Mouse (Mus musculus) forebrain, embryonic 12.5 days (tissue): ENCODE measurements around the gene Xpr1. TPM values are rescaled to one million over a fixed set of nuclear protein-coding genes. Genes with fewer than 3 reads are reported as not detected.
A peak's percentile ranks its signal among the peaks of the same experiment; 100 is the strongest.

Experiments
- ATAC-seq: fragments of 200-750 bp; cut with Nextera tagmentation; 2 replicates; pipeline ENCODE4 v1.8.0; 2017; ENCODE audit warnings: moderate TSS enrichment; ENCODE audit not compliant: low FRiP score
- H3K27ac ChIP-seq: fragments of 300-500 bp; sonication (generic); 2 replicates; pipeline ENCODE4 v1.5.1; 2016; ENCODE audit warnings: mild to moderate bottlenecking
- H3K27me3 ChIP-seq: fragments of 300-500 bp; sonication (generic); 2 replicates; pipeline ENCODE4 v1.6.1; 2016; ENCODE audit warnings: mild to moderate bottlenecking
- H3K36me3 ChIP-seq: fragments of 300-500 bp; sonication (generic); replicated peaks from 2 replicates; pipeline ENCODE4 v1.6.1; 2016; ENCODE audit warnings: mild to moderate bottlenecking
- H3K4me1 ChIP-seq: fragments of 300-500 bp; sonication (generic); 2 replicates; pipeline ENCODE4 v1.6.1; 2016
- H3K4me2 ChIP-seq: fragments of 300-500 bp; sonication (generic); 2 replicates; pipeline ENCODE4 v1.6.1; 2016; ENCODE audit warnings: mild to moderate bottlenecking, moderate library complexity
- H3K4me3 ChIP-seq: fragments of 300-500 bp; sonication (generic); replicated peaks from 2 replicates; pipeline ENCODE4 v1.5.1; 2016; ENCODE audit warnings: mild to moderate bottlenecking
- H3K9ac ChIP-seq: fragments of 300-500 bp; sonication (generic); 2 replicates; pipeline ENCODE4 v1.6.1; 2016; ENCODE audit warnings: mild to moderate bottlenecking
- H3K9me3 ChIP-seq: fragments of 300-500 bp; sonication (generic); 2 replicates; pipeline ENCODE4 v1.6.1; 2016
- WGBS: fragments of 180-500 bp; shearing (Covaris S2); methylation state at CpG from one replicate; pipeline ENCODE4 v1.1.7; 2016; 5-methylcytosine and 5-hydroxymethylcytosine counted together
- microRNA-seq: library from miRNA; unstranded; fragments of <30 nt; microRNA quantifications from one replicate; pipeline ENCODE4, GENCODE M21; 2017
- polyA plus RNA-seq: library from polyadenylated mRNA; unstranded; fragments of >200 nt; fragmentation: Nextera tagmentation; extraction: Ambion mirVana; gene quantifications from 2 replicates; pipeline ENCODE4 v1.2.1, GENCODE M21; 2016

Gene Xpr1
- polyA plus RNA-seq, 1 experiment from 2014 or later, result 32.7 TPM

GRCm38 (mm10) chr1:155233378-155233777, 183.8 kb downstream of the Xpr1 start:
- H3K9ac ChIP-seq, result peak overlapping the region; percentile 34; the same call in 1 of the 2 replicates
- 87% methylated on average over 9 of the region's 9 CpGs for WGBS

GRCm38 (mm10) chr1:155232786-155233185, 184.4 kb downstream of the Xpr1 start:
- WGBS, result 68% methylated on average over 6 of the region's 6 CpGs
- H3K27ac ChIP-seq, result peak overlapping the region; percentile 94
- peak overlapping the region; percentile 7; the same call in 1 of the 2 replicates for H3K9ac ChIP-seq

More at GRCm38 (mm10) chr1:155233378-155233777, 183.8 kb downstream of the Xpr1 start:
- no peak for ATAC-seq
- peak overlapping the region; percentile 94 for H3K27ac ChIP-seq
- no peak overlapping the region for H3K4me3 ChIP-seq
- H3K9me3 ChIP-seq, result no peaks in the 10 kb centered on the region
- H3K4me1 ChIP-seq, result peaks cover 84% of the 10 kb centered on the region
- H3K27me3 ChIP-seq, result no peaks in the 10 kb centered on the region
- no peak overlapping the region for H3K4me2 ChIP-seq
- H3K36me3 ChIP-seq, result no peaks in the 10 kb centered on the region

GRCm38 (mm10) chr1:155232385-155232784, 184.8 kb downstream of the Xpr1 start:
- Histone ChIP-seq H3K4me2 (no peak overlapping the region), H3K4me1 (peaks cover 88% of the 10 kb centered on the region), H3K36me3 (no peaks in the 10 kb centered on the region), H3K9me3 (no peaks in the 10 kb centered on the region), H3K27ac (peak overlapping the region; percentile 94), H3K27me3 (no peaks in the 10 kb centered on the region), H3K4me3 (no peak overlapping the region), H3K9ac (peak overlapping the region; percentile 7; the same call in 1 of the 2 replicates)
- ATAC-seq, result no peak
- 47% methylated on average over 12 of the region's 12 CpGs for WGBS

More at GRCm38 (mm10) chr1:155232786-155233185, 184.4 kb downstream of the Xpr1 start:
- Histone ChIP-seq H3K4me2 (no peak overlapping the region), H3K27me3 (no peaks in the 10 kb centered on the region), H3K9me3 (no peaks in the 10 kb centered on the region), H3K4me1 (peaks cover 89% of the 10 kb centered on the region), H3K36me3 (no peaks in the 10 kb centered on the region), H3K4me3 (no peak overlapping the region)
- ATAC-seq, result no peak

DNA sequence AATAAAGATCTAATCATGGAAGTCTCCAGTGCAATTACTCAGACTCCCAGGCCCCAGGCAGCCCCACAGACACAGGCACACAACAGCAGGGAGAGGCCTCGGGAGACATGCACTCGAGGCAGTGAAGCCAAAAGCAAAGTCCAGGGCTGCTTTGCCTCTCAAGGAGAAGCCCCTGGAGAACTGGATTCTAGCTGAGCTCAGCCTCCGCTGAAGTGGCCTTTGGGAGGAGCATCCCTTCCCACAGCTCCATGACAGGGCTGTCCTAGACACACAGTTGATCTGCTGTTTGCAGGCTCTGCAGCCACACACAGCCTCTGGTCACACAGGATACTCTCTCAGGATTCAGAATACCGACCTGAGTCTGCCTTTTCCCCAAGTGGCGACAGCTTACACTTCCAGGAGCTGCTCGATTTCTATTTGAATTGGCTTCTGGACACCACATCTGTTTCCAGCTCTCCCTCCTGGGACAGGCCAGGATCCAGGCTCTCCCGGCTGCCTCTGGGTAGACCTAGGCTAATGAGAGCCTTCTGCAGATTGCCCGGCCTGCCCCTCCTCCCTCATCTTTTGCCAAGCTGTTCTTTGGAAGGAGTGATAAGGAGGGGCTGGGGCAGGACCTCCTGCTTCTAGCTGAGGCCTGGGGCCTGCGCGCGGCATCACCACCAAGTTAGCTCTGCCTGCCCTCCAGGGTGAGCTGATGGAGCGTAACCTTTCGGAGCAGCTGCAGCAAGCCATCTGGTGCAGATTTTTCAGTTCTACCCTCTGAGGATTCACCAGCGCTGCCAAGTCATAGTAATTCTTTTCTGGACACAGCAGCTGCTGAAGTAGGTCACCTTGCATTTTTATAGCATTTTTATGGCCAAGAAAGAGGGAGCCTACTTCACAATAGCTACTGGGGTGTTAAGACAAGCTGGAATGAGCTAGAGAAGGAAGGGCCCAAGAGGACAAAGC, 187.5 kb downstream of the Xpr1 start:
- peak overlapping the region; percentile 81 for H3K27ac ChIP-seq
- H3K9ac ChIP-seq, result peak overlapping the region; percentile 38; the same call in 1 of the 2 replicates
- peak; percentile 42 for ATAC-seq
- H3K27me3 ChIP-seq, result no peaks in the 10 kb centered on the region
- H3K36me3 ChIP-seq, result no peaks in the 10 kb centered on the region
- H3K9me3 ChIP-seq, result no peaks in the 10 kb centered on the region
- no peak overlapping the region for H3K4me2 ChIP-seq
- no peak overlapping the region for H3K4me3 ChIP-seq
- WGBS, result 26% methylated on average over 14 of the region's 14 CpGs
- H3K4me1 ChIP-seq, result peaks cover 63% of the 10 kb centered on the region

Small RNA genes within 50 kb of the gene (microRNA-seq; reads per million reads assigned to microRNA genes)
- gene Gm22569, result not detected

Other genes starting within 250 kb of the Xpr1 start
- 2.9 and 4.5 TPM in 2 replicates for gene BC034090, start 173.0 kb downstream of the Xpr1 start, polyA plus RNA-seq
- 86.8 and 92.2 TPM in 2 replicates for gene Acbd6, start 140.7 kb upstream of the Xpr1 start, polyA plus RNA-seq